Mouse (Mus musculus): ENCODE measurements around the gene Atp2c1.
A peak's percentile ranks its signal among the peaks of the same experiment; 100 is the strongest.

The Atp2c1 gene

DNA sequence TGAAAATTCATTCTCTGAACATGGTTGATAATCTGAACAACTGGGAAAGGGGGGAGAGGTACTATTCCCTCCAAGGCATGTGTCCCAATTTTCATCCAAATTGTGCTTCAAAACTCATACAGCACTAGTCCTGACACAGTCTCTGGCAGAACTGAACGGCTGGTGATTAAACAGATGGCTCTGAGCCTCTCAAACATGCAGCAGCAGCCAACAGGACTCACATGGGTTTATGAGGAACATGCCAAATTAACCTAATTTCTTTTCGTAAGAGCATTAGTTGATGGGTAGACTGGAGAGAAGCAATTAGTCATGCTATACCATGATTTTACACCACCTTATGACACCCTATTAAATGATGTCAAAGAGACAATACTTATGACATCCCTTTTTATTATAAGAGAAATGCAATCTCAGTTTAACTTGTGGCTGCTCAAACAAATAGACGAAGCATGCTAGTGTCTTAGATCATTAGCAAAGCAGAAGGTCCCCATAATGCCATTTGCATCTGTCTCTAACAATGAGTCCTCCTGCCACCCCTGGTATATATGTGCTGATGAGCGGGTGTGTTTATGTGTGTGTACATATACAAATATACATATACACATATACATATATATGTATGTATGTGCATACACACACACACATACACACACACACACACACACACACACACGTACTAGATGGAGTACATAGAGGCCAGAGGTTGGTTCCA is 163.4 kb downstream of the Atp2c1 start:
- peak; percentile 71 for DNase-seq (ENCODE audit: low spot score)

DNA sequence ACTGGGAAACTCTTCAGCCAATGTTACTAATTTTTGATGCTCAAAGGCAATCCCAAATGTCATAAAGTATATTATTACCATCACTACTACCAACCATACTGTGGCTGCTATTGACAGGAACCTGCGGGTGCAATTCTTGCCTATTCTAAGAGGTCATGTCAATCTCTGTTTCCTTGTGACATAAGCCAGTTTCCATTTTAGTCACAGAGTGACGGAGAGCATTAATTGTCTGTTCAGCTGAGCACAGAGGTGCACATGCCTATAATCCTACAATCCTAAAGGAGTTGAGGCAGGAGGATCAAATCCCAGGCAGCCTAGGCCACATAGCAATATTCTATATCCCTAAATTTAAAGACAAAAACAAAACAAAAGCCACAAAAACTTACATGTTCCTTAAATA is 164.9 kb downstream of the Atp2c1 start:
- no peak for DNase-seq (ENCODE audit: low spot score)

All from layer of hippocampus, adult 9-10 months (tissue).